Mouse (Mus musculus): Measurements from ENCODE around the gene Rnf168. TPM values are rescaled to one million over a fixed set of nuclear protein-coding genes. Genes with fewer than 3 reads are reported as not detected.

Rnf168 gene
- polyA plus RNA-seq, 1 experiment from 2014 or later, result 25.5 TPM

MicroRNAs within 50 kb of the gene (microRNA counts, 519-probe panel; counts per million panel counts)
- microRNA mmu-miR-1946a, result 1,484 counts per million, percentile 15 among the panel's probes with 10 or more counts

Small RNAs within 50 kb of the gene (microRNA-seq; reads per million reads assigned to microRNA genes)
- not detected for gene Mir1946a

Other genes starting within 250 kb of the Rnf168 start
- 23.1 and 26.7 TPM in 2 replicates for gene Pak2, start 198.1 kb upstream of the Rnf168 start, polyA plus RNA-seq (2015; fragmentation: Nextera tagmentation; extraction: Ambion mirVana)
- gene Pigx, start 177.7 kb upstream of the Rnf168 start, polyA plus RNA-seq (2015; fragmentation: Nextera tagmentation; extraction: Ambion mirVana), result 93.0 and 95.2 TPM in 2 replicates
- gene Cep19, start 177.7 kb upstream of the Rnf168 start, polyA plus RNA-seq (2015; fragmentation: Nextera tagmentation; extraction: Ambion mirVana), result 48.0 and 50.4 TPM in 2 replicates
- gene Nrros, start 111.9 kb upstream of the Rnf168 start, polyA plus RNA-seq (2015; fragmentation: Nextera tagmentation; extraction: Ambion mirVana), result 6.6 and 22.3 TPM in 2 replicates
- gene Bex6, start 97.6 kb upstream of the Rnf168 start, polyA plus RNA-seq (2015; fragmentation: Nextera tagmentation; extraction: Ambion mirVana), result 1.6 TPM in 1 of 2 replicates, not detected in the other
- 13.8 and 17.9 TPM in 2 replicates for gene Fbxo45, start 30.3 kb upstream of the Rnf168 start, polyA plus RNA-seq (2015; fragmentation: Nextera tagmentation; extraction: Ambion mirVana)
- 13.6 and 14.8 TPM in 2 replicates for gene Wdr53, start 30.2 kb upstream of the Rnf168 start, polyA plus RNA-seq (2015; fragmentation: Nextera tagmentation; extraction: Ambion mirVana)
- not detected in 2 replicates for gene Smco1, start 6.0 kb upstream of the Rnf168 start, polyA plus RNA-seq (2015; fragmentation: Nextera tagmentation; extraction: Ambion mirVana)
- gene Ubxn7, start 54.8 kb downstream of the Rnf168 start, polyA plus RNA-seq (2015; fragmentation: Nextera tagmentation; extraction: Ambion mirVana), result 20.8 and 24.7 TPM in 2 replicates
- not detected in 2 replicates for gene Tm4sf19, start 123.0 kb downstream of the Rnf168 start, polyA plus RNA-seq (2015; fragmentation: Nextera tagmentation; extraction: Ambion mirVana)
- 39.6 and 41.5 TPM in 2 replicates for gene Tctex1d2, start 142.2 kb downstream of the Rnf168 start, polyA plus RNA-seq (2015; fragmentation: Nextera tagmentation; extraction: Ambion mirVana)
- 44.2 and 46.0 TPM in 2 replicates for gene Pcyt1a, start 153.5 kb downstream of the Rnf168 start, polyA plus RNA-seq (2015; fragmentation: Nextera tagmentation; extraction: Ambion mirVana)
- gene Slc51a, start 210.4 kb downstream of the Rnf168 start, polyA plus RNA-seq (2015; fragmentation: Nextera tagmentation; extraction: Ambion mirVana), result 0.13 and 7.8 TPM in 2 replicates
- 0.20 TPM in 1 of 2 replicates, not detected in the other for gene Zdhhc19, start 218.8 kb downstream of the Rnf168 start, polyA plus RNA-seq (2015; fragmentation: Nextera tagmentation; extraction: Ambion mirVana)

Data from neural tube, embryonic 15.5 days (tissue).